Mouse (Mus musculus) MEL-GATA-1-ER (cell line): ENCODE measurements at regions not wholly inside any gene's neighbourhood (a gene's known extent, or its start where the extent isn't known, plus 50 kb on each side); places are given as distances from the start of the nearest gene placed in this dataset.

ENCODE experiments used
- DNase-seq: peaks from one replicate; pipeline ENCODE4 v3.0.0-alpha.2; 2012; ENCODE audit warnings: low read depth; ENCODE audit errors: extremely low read depth

DNA sequence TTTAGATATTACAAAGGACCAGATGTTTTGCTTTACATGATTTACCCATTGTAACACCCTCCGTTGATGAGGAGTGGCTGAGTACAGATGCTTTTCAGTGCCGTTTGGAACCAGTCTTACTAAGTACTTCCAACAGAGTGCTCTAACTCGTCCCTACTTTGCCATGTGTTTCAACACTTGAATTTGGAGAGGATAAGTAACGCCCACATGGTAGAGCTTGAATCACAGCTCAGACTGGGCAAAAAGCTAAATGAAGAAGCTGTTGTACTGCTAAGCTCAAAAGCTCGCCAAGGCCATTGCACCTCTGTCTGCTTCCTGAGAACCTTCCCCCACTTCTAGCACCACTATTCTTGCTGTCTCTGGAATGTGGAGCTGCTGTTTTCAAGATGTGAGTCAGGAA is 471.1 kb downstream of the Nfib start:
- no peak for DNase-seq

GRCm38 (mm10) chr4:82226197-82227119 is 479.1 kb downstream of the Nfib start:
- DNase-seq: no peak

DNA sequence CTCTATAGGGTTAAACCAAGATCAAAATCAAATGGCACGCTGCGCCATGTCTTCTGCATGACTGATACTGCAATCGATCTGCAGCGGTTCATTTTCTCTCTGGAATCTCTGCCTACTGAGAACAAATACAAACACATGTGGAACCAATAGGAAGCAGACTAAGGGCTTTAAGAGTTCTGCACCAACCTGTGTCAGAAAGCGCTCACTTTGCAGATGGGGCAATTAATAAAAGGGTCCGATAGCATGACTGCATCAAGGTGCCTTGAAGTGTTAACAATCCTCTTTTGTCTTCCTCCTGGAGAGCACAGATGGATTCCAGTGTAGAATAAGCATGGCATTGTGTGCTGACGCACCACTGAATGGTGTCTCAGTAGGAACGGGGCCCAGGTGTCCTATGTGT is 484.8 kb downstream of the Nfib start:
- no peak for DNase-seq

GRCm38 (mm10) chr4:82220120-82220714 is 485.3 kb downstream of the Nfib start:
- no peak for DNase-seq

DNA sequence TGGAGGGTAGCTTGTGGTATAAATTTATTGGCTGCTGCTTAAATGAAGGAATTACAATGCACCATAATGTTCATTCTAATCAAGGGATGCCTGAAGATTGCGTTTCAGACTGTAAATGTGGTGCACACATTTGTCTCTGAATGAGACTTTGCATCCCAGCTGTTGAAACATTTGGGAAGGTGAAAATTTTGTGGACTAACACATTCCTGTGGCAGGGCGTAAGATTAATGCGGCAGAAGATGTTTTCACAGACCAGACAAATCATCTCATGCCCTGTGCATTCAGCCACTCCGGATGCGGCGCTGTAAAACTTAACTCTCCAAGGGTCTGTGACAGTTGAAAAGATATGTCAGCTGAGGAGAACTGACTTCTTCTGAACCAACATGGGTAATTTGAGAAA is 486.9 kb downstream of the Nfib start:
- DNase-seq: no peak

GRCm38 (mm10) chr4:82207031-82207430 is 498.5 kb downstream of the Nfib start:
- no peak for DNase-seq

DNA sequence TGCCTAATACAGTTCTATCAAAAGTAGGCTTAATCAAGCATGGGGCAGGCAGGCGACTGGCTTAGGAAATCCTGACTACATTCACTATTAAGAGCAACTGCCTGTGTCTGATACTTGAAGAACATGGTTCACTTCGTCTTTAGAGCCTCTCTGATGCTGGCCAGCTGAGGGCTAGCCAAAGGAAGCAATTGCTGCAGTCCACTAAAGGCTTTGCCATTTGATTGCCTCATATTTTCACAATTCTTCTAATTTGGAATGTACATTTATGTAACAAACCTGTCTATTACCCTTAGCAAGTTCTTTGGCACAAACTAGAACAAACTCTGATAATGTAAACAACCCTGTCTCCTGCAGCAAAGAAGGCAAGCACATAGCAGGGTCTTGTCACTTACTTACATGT is 505.2 kb downstream of the Nfib start:
- DNase-seq: no peak

- no peak for DNase-seq
Measured at GRCm38 (mm10) chr4:82199118-82199517, 506.4 kb downstream of the Nfib start.

DNA sequence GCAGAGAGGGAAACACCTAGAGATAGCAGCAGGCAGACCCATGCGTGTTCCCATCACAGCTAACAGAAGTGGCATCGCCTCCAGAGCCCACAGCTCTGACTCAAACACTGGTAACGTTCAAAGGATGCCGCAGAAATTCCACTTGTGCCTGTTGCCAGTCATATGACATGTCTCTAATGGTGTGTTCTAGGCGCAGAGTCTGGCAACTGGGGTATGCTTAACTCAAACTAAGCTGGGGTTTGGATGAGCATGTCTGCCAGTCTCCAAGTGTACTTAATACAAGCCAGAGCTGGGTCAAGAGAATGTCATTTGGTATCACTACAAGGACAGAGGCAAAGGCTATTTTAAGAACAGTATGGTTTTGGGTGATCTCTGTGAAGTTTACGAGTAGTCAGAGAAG is 507.9 kb downstream of the Nfib start:
- no peak for DNase-seq

GRCm38 (mm10) chr4:82196024-82196647 is 509.4 kb downstream of the Nfib start:
- DNase-seq: no peak

- DNase-seq: no peak
Measured at GRCm38 (mm10) chr4:82193905-82194304, 511.6 kb downstream of the Nfib start.

DNA sequence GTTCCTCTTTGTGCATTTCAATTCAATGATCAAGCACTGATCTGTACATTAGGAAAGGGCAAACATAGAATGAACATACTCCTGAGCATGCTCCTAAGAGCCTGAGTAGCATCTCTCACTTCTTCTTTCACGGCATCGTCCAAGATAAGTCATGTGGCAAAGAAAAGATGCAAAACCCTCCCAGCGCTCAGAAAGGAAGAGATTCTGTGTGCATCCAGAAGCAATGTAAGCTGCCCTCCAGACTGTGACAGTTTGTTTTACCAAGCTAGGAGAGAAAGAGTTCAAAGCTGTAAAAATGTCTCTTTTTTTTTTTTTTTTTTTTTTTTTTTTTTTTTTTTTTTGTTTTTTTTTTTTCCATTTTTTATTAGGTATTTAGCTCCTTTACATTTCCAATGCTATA is 518.7 kb downstream of the Nfib start:
- no peak for DNase-seq

- DNase-seq: no peak
Measured at GRCm38 (mm10) chr4:82183974-82184373, 521.6 kb downstream of the Nfib start.

- DNase-seq: no peak
Measured at GRCm38 (mm10) chr4:82178112-82178511, 527.4 kb downstream of the Nfib start.

GRCm38 (mm10) chr4:82176723-82177122 is 528.8 kb downstream of the Nfib start:
- no peak for DNase-seq

- DNase-seq: no peak
Measured at GRCm38 (mm10) chr4:82173461-82174085, 532.0 kb downstream of the Nfib start.

DNA sequence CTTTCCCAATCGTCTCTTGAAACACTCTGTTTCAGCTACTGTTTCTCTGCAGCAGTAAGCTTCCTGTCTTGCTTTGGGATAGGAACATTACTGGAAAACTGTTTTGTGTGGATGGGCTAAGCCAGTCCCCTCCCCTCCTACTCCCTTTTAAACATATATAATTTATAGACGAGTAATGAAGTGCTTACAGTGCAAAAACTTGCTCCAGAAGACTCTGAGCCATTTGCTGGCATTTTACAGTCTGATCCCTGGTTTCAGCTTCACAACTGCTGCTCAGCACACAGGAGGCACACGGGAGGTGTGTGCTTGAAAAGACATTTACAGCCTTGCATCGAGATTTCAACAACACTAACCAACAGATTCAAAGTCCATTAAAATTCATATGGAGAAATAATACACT is 534.6 kb downstream of the Nfib start:
- no peak for DNase-seq

- DNase-seq: no peak
Measured at GRCm38 (mm10) chr4:82168032-82168431, 537.5 kb downstream of the Nfib start.

DNA sequence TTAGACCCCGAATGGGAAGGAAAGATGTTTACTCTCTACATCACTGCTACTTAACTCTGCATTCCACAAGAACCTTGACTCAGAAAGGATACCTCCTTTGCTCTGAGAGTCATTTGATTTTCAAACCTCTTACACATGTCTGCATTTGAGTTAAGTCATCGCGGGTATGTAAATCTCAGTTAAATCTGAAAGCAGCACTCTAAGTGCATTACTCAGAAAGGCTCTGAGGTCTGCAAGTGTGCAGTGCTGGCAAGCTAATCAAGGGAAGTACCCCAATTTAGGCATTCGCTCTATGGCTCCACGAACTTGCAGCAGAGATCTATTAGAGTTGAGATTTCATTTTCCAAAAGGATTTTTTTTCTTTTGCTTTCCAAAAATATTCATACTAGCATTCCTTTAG is 538.2 kb downstream of the Nfib start:
- DNase-seq: no peak

GRCm38 (mm10) chr4:82166826-82167225 is 538.7 kb downstream of the Nfib start:
- DNase-seq: no peak

DNA sequence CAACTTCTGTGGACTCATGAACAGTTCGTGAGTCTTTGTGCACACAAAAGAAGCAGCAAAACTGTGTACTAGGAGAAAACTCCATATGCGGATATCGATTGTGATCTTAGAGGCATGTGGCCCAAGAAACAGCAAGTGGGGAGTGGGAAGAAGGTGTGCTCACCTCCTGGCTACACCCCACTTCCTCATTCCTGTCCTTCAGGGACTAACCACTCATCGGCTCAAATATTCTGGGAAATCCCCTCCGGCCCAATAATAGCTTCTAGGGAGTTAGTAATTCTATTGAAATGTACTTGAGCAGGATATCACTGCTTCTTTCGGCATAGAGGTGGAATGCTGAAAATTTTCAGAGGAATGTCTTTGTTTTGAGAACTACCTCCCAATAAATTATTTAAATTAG is 539.5 kb downstream of the Nfib start:
- DNase-seq: no peak

GRCm38 (mm10) chr4:82164058-82164457 is 541.5 kb downstream of the Nfib start:
- no peak for DNase-seq
